Mouse (Mus musculus) neural tube, embryonic 15.5 days (tissue): ENCODE results near the gene Tcl1b2. TPM values are rescaled to one million over a fixed set of nuclear protein-coding genes. Genes with fewer than 3 reads are reported as not detected.
"Not testable (repeated sequence)": the region's sequence is repeated elsewhere in the genome, so short reads cannot be mapped to it uniquely, and the experiment has no call there.

ENCODE experiments used
- ATAC-seq: fragments of 200-750 bp; cut with Nextera tagmentation; 2 replicates; pipeline ENCODE4 v1.8.0; 2017; ENCODE audit warnings: mild to moderate bottlenecking, moderate TSS enrichment, moderate library complexity; ENCODE audit not compliant: low FRiP score
- H3K27ac ChIP-seq: fragments of 300-500 bp; sonication (generic); replicated peaks from 2 replicates; pipeline ENCODE4 v1.5.1; 2015; ENCODE audit warnings: mild to moderate bottlenecking, inconsistent platforms
- H3K27me3 ChIP-seq: fragments of 300-500 bp; sonication (generic); replicated peaks from 2 replicates; pipeline ENCODE4 v1.6.1; 2015; ENCODE audit warnings: inconsistent platforms
- H3K36me3 ChIP-seq: fragments of 300-500 bp; sonication (generic); 2 replicates; pipeline ENCODE4 v1.6.1; 2015; ENCODE audit warnings: inconsistent platforms
- H3K4me1 ChIP-seq: fragments of 300-500 bp; sonication (generic); 2 replicates; pipeline ENCODE4 v1.6.1; 2015; ENCODE audit warnings: inconsistent platforms
- H3K4me2 ChIP-seq: fragments of 300-500 bp; sonication (generic); 2 replicates; pipeline ENCODE4 v1.6.1; 2015; ENCODE audit warnings: inconsistent platforms, mild to moderate bottlenecking, moderate library complexity
- H3K4me3 ChIP-seq: fragments of 300-500 bp; sonication (generic); replicated peaks from 2 replicates; pipeline ENCODE4 v1.5.1; 2015; ENCODE audit warnings: mild to moderate bottlenecking, inconsistent platforms
- H3K9ac ChIP-seq: fragments of 300-500 bp; sonication (generic); replicated peaks from 2 replicates; pipeline ENCODE4 v1.6.1; 2015; ENCODE audit warnings: mild to moderate bottlenecking, inconsistent platforms
- H3K9me3 ChIP-seq: fragments of 300-500 bp; sonication (generic); replicated peaks from 2 replicates; pipeline ENCODE4 v1.6.1; 2016; ENCODE audit warnings: inconsistent platforms
- WGBS: fragments of 180-500 bp; shearing (Covaris S2); methylation state at CpG from one replicate; pipeline ENCODE4 v1.1.7; 2015; ENCODE audit warnings: mixed read lengths; 5-methylcytosine and 5-hydroxymethylcytosine counted together
- polyA plus RNA-seq: library from polyadenylated mRNA; unstranded; fragments of >200 nt; fragmentation: Nextera tagmentation; extraction: Ambion mirVana; gene quantifications from 2 replicates; pipeline ENCODE4 v1.2.1, GENCODE M21; 2015

Gene Tcl1b2
- polyA plus RNA-seq, 1 experiment from 2014 or later, result not detected

DNA sequence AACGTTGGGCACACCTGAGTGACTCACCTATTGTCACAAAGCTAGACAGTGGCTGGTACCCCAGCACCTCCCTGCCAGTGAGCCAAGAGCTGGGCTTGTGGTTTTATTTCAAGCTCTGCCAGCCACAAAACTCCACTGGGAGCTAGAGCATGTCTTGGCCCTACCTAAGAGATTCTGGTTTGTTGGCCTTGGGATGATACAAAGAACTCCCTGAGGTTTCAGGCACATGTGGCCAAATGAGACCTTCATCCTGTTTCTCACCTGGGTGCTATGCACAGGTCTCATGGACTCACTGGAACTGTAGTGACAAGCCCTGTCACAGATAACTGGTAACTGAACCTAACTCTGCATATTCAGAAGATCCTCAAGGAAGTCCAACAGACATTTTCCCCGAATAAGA, 18.2 kb upstream of the Tcl1b2 start:
- no peaks in the 10 kb centered on the region for H3K36me3 ChIP-seq
- H3K4me1 ChIP-seq, result no peaks in the 10 kb centered on the region
- no peak for ATAC-seq
- no peaks in the 10 kb centered on the region for H3K27me3 ChIP-seq
- no peaks in the 10 kb centered on the region for H3K9me3 ChIP-seq
- WGBS, result 93% methylated on average over 2 of the region's 2 CpGs
- H3K27ac ChIP-seq, result no peak overlapping the region
- no peak overlapping the region for H3K4me3 ChIP-seq
- H3K9ac ChIP-seq, result no peak overlapping the region
- no peak overlapping the region for H3K4me2 ChIP-seq

DNA sequence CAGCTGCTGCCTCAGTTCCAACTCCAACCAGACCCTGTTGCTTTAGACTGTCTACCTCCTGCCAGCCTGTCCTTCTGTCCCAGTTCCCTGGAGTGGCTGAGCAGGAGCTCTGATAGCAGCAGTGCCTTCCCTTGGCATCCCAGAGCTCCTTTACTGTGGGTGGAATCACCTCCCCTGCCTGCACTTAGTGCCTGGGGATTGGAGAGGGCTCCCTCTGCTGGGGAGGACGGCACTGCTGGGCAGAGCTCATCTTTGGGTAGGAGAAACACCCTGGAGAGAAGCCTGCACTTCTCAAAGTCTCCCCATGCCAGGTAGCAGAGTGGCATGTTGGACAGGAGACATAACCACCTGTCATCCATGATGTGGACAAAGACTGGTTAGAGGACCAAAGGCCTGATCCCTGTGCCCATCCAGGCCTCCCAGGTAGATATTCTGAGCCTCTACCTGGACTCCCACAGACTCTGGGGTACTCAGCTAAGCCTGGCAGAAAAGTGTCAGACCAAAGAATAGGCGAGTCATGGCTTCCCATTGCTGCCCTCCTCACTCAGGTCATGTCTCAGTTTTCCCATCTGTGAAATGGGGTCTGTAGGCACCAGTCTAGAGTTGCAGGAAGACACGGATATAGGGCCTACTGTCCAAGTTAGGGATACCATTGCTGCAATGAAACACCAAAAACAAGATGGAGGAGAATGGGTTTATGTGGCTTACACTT, 16.2 kb upstream of the Tcl1b2 start:
- H3K9me3 ChIP-seq, H3K27me3 ChIP-seq, H3K27ac ChIP-seq, H3K9ac ChIP-seq, ATAC-seq, H3K4me3 ChIP-seq, H3K36me3 ChIP-seq, H3K4me2 ChIP-seq, H3K4me1 ChIP-seq: not testable (repeated sequence)
- WGBS, result 58% methylated on average over 3 of the region's 3 CpGs

DNA sequence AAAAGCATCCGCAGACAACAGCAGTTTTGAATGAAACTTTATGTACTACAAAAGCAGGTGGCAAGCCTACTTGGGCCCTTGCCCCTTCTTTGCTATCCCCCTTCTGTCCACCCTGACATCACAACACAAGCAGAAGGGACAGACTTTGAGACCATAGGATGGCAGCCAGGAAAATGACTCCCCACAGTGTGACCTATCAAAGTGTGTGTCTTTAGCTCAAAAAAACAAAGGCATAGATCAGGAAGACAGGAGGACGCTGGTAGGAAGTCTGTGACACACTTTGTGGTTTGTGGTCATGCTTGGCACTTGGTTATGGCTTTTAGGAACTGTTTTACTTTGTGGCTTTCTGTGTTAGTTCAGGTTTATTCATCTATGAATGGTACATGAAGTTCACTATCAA, 11.6 kb upstream of the Tcl1b2 start:
- not testable (repeated sequence) for H3K4me3 ChIP-seq, H3K27me3 ChIP-seq, H3K36me3 ChIP-seq, H3K9me3 ChIP-seq, H3K4me2 ChIP-seq, ATAC-seq, H3K9ac ChIP-seq, H3K4me1 ChIP-seq, H3K27ac ChIP-seq
- WGBS, result 71% methylated on average over 2 of the region's 2 CpGs

GRCm38 (mm10) chr12:105134826-105135225, 11.0 kb upstream of the Tcl1b2 start:
- 88% methylated on average over 4 of the region's 4 CpGs for WGBS
- H3K9ac ChIP-seq, H3K4me3 ChIP-seq, H3K4me1 ChIP-seq, H3K9me3 ChIP-seq, ATAC-seq, H3K4me2 ChIP-seq, H3K27ac ChIP-seq, H3K36me3 ChIP-seq, H3K27me3 ChIP-seq: not testable (repeated sequence)

GRCm38 (mm10) chr12:105137729-105138128, 8.1 kb upstream of the Tcl1b2 start:
- not testable (repeated sequence) for H3K27ac ChIP-seq, H3K36me3 ChIP-seq, H3K4me1 ChIP-seq, ATAC-seq, H3K9me3 ChIP-seq, H3K4me3 ChIP-seq, H3K9ac ChIP-seq, H3K27me3 ChIP-seq, H3K4me2 ChIP-seq
- WGBS, result 94% methylated on average over 1 of the region's 1 CpGs

DNA sequence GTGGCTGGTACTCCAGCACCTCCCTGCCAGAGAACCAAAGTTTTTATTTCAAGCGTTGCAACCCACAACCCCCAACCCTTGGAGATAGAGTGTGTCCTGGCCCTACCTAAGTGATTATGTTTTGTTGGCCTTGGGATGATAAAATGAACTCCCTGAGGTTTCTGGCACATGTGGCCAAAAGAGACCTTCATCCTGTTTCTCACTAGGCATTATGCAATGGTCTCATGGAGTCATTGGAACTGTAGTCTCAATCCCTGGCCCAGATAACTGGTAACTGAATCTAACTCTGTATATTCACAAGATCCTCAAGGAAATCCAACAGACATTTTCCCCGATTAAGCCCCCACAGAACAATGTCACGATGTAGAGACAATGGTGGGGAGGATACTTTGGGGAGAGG, 2.7 kb upstream of the Tcl1b2 start:
- no peak overlapping the region for H3K9ac ChIP-seq
- no peak for ATAC-seq
- WGBS, result 95% methylated on average over 3 of the region's 3 CpGs

DNA sequence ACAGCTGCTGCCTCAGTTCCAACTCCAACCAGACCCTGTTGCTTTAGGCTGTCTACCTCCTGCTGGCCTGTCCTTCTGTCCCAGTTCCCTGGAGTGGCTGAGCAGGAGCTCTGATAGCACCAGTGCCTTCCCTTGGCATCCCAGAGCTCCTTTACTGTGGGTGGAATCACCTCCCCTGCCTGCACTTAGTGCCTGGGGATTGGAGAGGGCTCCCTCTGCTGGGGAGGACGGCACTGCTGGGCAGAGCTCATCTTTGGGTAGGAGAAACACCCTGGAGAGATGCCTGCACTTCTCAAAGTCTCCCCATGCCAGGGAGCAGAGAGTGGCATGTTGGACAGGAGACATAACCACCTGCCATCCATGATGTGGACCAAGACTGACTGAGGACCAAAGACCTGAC, 886 bp upstream of the Tcl1b2 start:
- not testable (repeated sequence) for H3K9me3 ChIP-seq, H3K4me1 ChIP-seq, H3K27ac ChIP-seq, H3K27me3 ChIP-seq, H3K4me3 ChIP-seq, H3K36me3 ChIP-seq, ATAC-seq, H3K9ac ChIP-seq, H3K4me2 ChIP-seq
- 45% methylated on average over 1 of the region's 1 CpGs for WGBS

More for the DNA sequence above, 2.7 kb upstream of the Tcl1b2 start:
- Histone ChIP-seq H3K27me3 (no peaks in the 10 kb centered on the region), H3K4me1 (no peaks in the 10 kb centered on the region), H3K36me3 (no peaks in the 10 kb centered on the region), H3K4me2 (no peak overlapping the region), H3K27ac (no peak overlapping the region), H3K9me3 (no peaks in the 10 kb centered on the region), H3K4me3 (no peak overlapping the region)

GRCm38 (mm10) chr12:105155286-105155685, 9.5 kb downstream of the Tcl1b2 start:
- H3K27me3 ChIP-seq, H3K36me3 ChIP-seq, H3K4me1 ChIP-seq, H3K4me2 ChIP-seq, H3K4me3 ChIP-seq, ATAC-seq, H3K27ac ChIP-seq, H3K9me3 ChIP-seq, H3K9ac ChIP-seq: not testable (repeated sequence)
- 76% methylated on average over 4 of the region's 4 CpGs for WGBS

DNA sequence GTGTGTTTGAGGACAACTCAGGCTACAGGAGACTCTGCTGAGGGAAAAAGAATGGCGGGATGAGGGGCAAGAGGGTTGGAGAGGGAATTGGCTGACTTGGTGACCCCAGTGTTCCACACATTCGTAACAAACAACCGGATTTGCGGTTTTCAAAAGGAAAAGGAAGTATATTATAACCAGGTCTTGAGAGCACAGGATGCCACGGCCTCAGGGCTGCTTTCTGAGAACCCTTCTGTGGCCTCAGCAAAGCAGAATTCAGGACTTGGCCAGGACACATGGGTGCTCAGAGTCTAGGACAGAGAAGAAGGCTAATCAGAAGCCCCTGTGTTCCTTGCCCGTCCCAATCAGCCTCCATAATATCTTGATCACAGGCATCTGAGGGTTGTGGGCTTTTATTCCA, 13.0 kb downstream of the Tcl1b2 start:
- H3K9me3 ChIP-seq, result no peaks in the 10 kb centered on the region
- no peaks in the 10 kb centered on the region for H3K4me1 ChIP-seq
- 88% methylated on average over 6 of the region's 6 CpGs for WGBS

GRCm38 (mm10) chr12:105159390-105159789, 13.6 kb downstream of the Tcl1b2 start, which contains the start of gene Tcl1b1:
Gene Tcl1b1, plus strand, starts transcription at chr12:105159690.
- Histone ChIP-seq H3K9ac (no peak within 1 kb of the TSS), H3K4me2 (no peak within 1 kb of the TSS), H3K27me3 (no peaks in the 10 kb centered on the region), H3K4me1 (no peaks in the 10 kb centered on the region), H3K27ac (no peak within 1 kb of the TSS), H3K36me3 (no peaks in the 10 kb centered on the region), H3K9me3 (no peaks in the 10 kb centered on the region), H3K4me3 (no peak within 1 kb of the TSS)
- no peak for ATAC-seq
- WGBS, result 83% methylated on average over 4 of the region's 4 CpGs

More for the DNA sequence above, 13.0 kb downstream of the Tcl1b2 start:
- ATAC-seq, result no peak
- Histone ChIP-seq H3K27ac (no peak overlapping the region), H3K9ac (no peak overlapping the region), H3K4me2 (no peak overlapping the region), H3K36me3 (no peaks in the 10 kb centered on the region), H3K4me3 (no peak overlapping the region), H3K27me3 (no peaks in the 10 kb centered on the region)

GRCm38 (mm10) chr12:105166734-105167133, 20.9 kb downstream of the Tcl1b2 start:
- Histone ChIP-seq H3K4me3 (no peak overlapping the region), H3K4me2 (no peak overlapping the region), H3K27ac (no peak overlapping the region), H3K9ac (no peak overlapping the region), H3K36me3 (no peaks in the 10 kb centered on the region), H3K9me3 (no peaks in the 10 kb centered on the region), H3K4me1 (no peaks in the 10 kb centered on the region), H3K27me3 (no peaks in the 10 kb centered on the region)
- WGBS, result 72% methylated on average over 3 of the region's 3 CpGs
- ATAC-seq, result no peak

- Histone ChIP-seq H3K9ac (no peak overlapping the region), H3K27ac (no peak overlapping the region), H3K4me1 (no peaks in the 10 kb centered on the region), H3K27me3 (no peaks in the 10 kb centered on the region), H3K4me2 (no peak overlapping the region), H3K36me3 (no peaks in the 10 kb centered on the region), H3K9me3 (no peaks in the 10 kb centered on the region), H3K4me3 (no peak overlapping the region)
- no peak for ATAC-seq
- whole genome bisulfite sequencing, result 85% methylated on average over 2 of the region's 2 CpGs
These were observed 27.6 kb downstream of the Tcl1b2 start for GRCm38 (mm10) chr12:105173366-105173765.
